ENCODE assay signal across 8 mouse cellular contexts in genomic region chr5:125154989-125155388, GRCm38 (mm10). TPM values are rescaled to one million over a fixed set of nuclear protein-coding genes. Genes with fewer than 3 reads are reported as not detected.
DNase-seq lines count a peak whose midpoint lies in the region; ATAC-seq lines count a peak whose summit lies in the region.

No protein-coding gene starts in this region.

- H3K27me3 ChIP-seq in midbrain, embryonic 12.5 days, result no peaks in the 10 kb centered on the region

- no peaks in the 10 kb centered on the region for H3K9me3 ChIP-seq in midbrain, embryonic 12.5 days

- peak; percentile 47 for DNase-seq in left cerebral cortex, adult 11 months (ENCODE audit: low spot score)
- DNase-seq in left cerebral cortex, postnatal 14 days (ENCODE audit: low spot score in 2 of 2), result no peak
- DNase-seq in cerebellum, adult 11-12 months, result peak; percentile 97
- DNase-seq in gastrocnemius, postnatal 10 days, result peak; percentile 69
- DNase-seq in lung, postnatal 36 days, result no peak
- no peak for DNase-seq in lung, postnatal 14 days

- intact Hi-C loops in left cerebral cortex, postnatal 14 days (cut with DNase I), result no loop called here

- H3K27ac ChIP-seq in midbrain, embryonic 12.5 days (replicated peaks), result peak overlapping the region; percentile 63

- peaks cover 97% of the 10 kb centered on the region for H3K4me1 ChIP-seq in midbrain, embryonic 12.5 days

- no peak overlapping the region; the same call in 1 of the 2 replicates for H3K9ac ChIP-seq in midbrain, embryonic 12.5 days (replicated peaks)

- no peak for ATAC-seq in midbrain, embryonic 12.5 days (ENCODE audit: low FRiP score, low read depth)
- ATAC-seq in inflammation-experienced regulatory T-cells, adult 6 months, result no peak

- H3K4me2 ChIP-seq in midbrain, embryonic 12.5 days (replicated peaks), result no peak overlapping the region

- 71% methylated on average over 5 of the region's 5 CpGs for WGBS in midbrain, embryonic 12.5 days

- H3K36me3 ChIP-seq in midbrain, embryonic 12.5 days, result no peaks in the 10 kb centered on the region

- H3K4me3 ChIP-seq in midbrain, embryonic 12.5 days, result no peak overlapping the region

RNA-seq across cellular contexts. Expression of gene Ncor2, which starts 24.0 kb away (rescaled TPM):
- total RNA-seq in left cerebral cortex, postnatal 14 days (2021), result 100 to 1,000 TPM; 171 to 175 TPM
- total RNA-seq in gastrocnemius, postnatal 10 days (2021), result 100 to 1,000 TPM; 116 to 123 TPM
- 24.5 and 25.1 TPM in 2 replicates for polyA plus RNA-seq in midbrain, embryonic 12.5 days (2016; fragmentation: Nextera tagmentation; extraction: Ambion mirVana)
- polyA plus RNA-seq in inflammation-experienced regulatory T-cells, adult 6 months (2017; shearing (Covaris generic)), result 1 to 10 TPM; 3.9 to 6.7 (median 4.7) TPM

Comparison
In these comparisons a context has a peak if more than half of its experiments do, and no peak if none do; other contexts are left out.
1. DNase-seq: peak in left cerebral cortex, adult 11 months (single experiment), cerebellum, adult 11-12 months (single experiment) and gastrocnemius, postnatal 10 days (single experiment); none in left cerebral cortex, postnatal 14 days (0 of 2), lung, postnatal 36 days (single experiment) and lung, postnatal 14 days (single experiment).